Mouse (Mus musculus): ENCODE measurements around the gene Clip4.

GRCm38 (mm10) chr17:71769564-71769963 is 1.3 kb downstream of the Clip4 start:
- TF ChIP-seq CTCF (IDR thresholded peaks at IDR 0.05; ENCODE audit: borderline replicate concordance, extremely low read depth, insufficient read depth, insufficient read length) (no peak), POLR2A (IDR thresholded peaks at IDR 0.05; ENCODE audit: borderline replicate concordance, extremely low read depth, insufficient read depth, insufficient read length, poor library complexity, severe bottlenecking) (no peak)
